Comparison of ENCODE assay signal across 8 mouse cellular contexts in genomic region chr6:134932486-134933206, GRCm38 (mm10). TPM values are rescaled to one million over a fixed set of nuclear protein-coding genes. Genes with fewer than 3 reads are reported as not detected.
A peak's percentile ranks its signal among the peaks of the same experiment; 100 is the strongest.
DNase-seq lines count a peak whose midpoint lies in the region; ATAC-seq and TF ChIP-seq lines count a peak whose summit lies in the region.

No protein-coding gene starts in this region.

- no peak overlapping the region for H3K27ac ChIP-seq in forebrain, embryonic 14.5 days (ENCODE audit: low read depth, low read length)
- H3K27ac ChIP-seq in forebrain, embryonic 11.5 days (ENCODE audit: low read depth, low read length): no peak overlapping the region
- H3K27ac ChIP-seq in kidney, postnatal 0 days: peak overlapping the region; percentile 37; the same call in 1 of the 2 replicates
- no peak overlapping the region for H3K27ac ChIP-seq in limb, embryonic 14.5 days (replicated peaks; ENCODE audit: low read depth, low read length)

- no peaks in the 10 kb centered on the region for H3K9me3 ChIP-seq in forebrain, embryonic 14.5 days (replicated peaks; ENCODE audit: control insufficient read depth, low read length)
- H3K9me3 ChIP-seq in forebrain, embryonic 11.5 days (ENCODE audit: control insufficient read depth, low read length): no peaks in the 10 kb centered on the region
- no peaks in the 10 kb centered on the region for H3K9me3 ChIP-seq in kidney, postnatal 0 days (replicated peaks; ENCODE audit: low read length)
- H3K9me3 ChIP-seq in limb, embryonic 14.5 days (ENCODE audit: control insufficient read depth, low read length): no peaks in the 10 kb centered on the region

- TF ChIP-seq POLR2A in limb, embryonic 14.5 days (IDR thresholded peaks at IDR 0.05; ENCODE audit: borderline replicate concordance, extremely low read depth, insufficient read depth, insufficient read length): no peak

- TF ChIP-seq CTCF in kidney, postnatal 0 days (IDR thresholded peaks at IDR 0.05; ENCODE audit: low read depth): no peak

- H3K4me1 ChIP-seq in forebrain, embryonic 14.5 days (ENCODE audit: control insufficient read depth, insufficient read depth, low read length): peaks cover 5% of the 10 kb centered on the region; the same call in 1 of the 2 replicates
- 0 out of 2 replicates have a peak, but pooled peaks cover 2% of the 10 kb centered on the region for H3K4me1 ChIP-seq in forebrain, embryonic 11.5 days (replicated peaks; ENCODE audit: control insufficient read depth, insufficient read depth, low read length)
- peaks cover 10% of the 10 kb centered on the region; the same call in 1 of the 2 replicates for H3K4me1 ChIP-seq in kidney, postnatal 0 days (replicated peaks; ENCODE audit: insufficient read depth, low read length)
- peaks cover 13% of the 10 kb centered on the region for H3K4me1 ChIP-seq in limb, embryonic 14.5 days (ENCODE audit: control insufficient read depth, insufficient read depth, low read length)

- H3K36me3 ChIP-seq in forebrain, embryonic 14.5 days (ENCODE audit: control insufficient read depth, insufficient read depth, low read length): no peaks in the 10 kb centered on the region
- no peaks in the 10 kb centered on the region for H3K36me3 ChIP-seq in forebrain, embryonic 11.5 days (ENCODE audit: control insufficient read depth, insufficient read depth, low read length)
- no peaks in the 10 kb centered on the region for H3K36me3 ChIP-seq in kidney, postnatal 0 days (ENCODE audit: insufficient read depth, low read length)
- no peaks in the 10 kb centered on the region for H3K36me3 ChIP-seq in limb, embryonic 14.5 days (ENCODE audit: control insufficient read depth, insufficient read depth, low read length)

- H3K4me2 ChIP-seq in forebrain, embryonic 14.5 days (ENCODE audit: low read length): peak overlapping the region; percentile 30
- H3K4me2 ChIP-seq in forebrain, embryonic 11.5 days (ENCODE audit: low read depth, low read length, severe bottlenecking): no peak overlapping the region
- peak overlapping the region; percentile 40 for H3K4me2 ChIP-seq in kidney, postnatal 0 days (ENCODE audit: low read length)
- no peak overlapping the region for H3K4me2 ChIP-seq in limb, embryonic 14.5 days (replicated peaks; ENCODE audit: low read depth, low read length, severe bottlenecking)

- 76% methylated on average over 12 of the region's 12 CpGs for WGBS in forebrain, embryonic 14.5 days
- WGBS in forebrain, embryonic 11.5 days: 84% methylated on average over 12 of the region's 12 CpGs
- 40% methylated on average over 12 of the region's 12 CpGs for WGBS in kidney, postnatal 0 days
- 75% methylated on average over 12 of the region's 12 CpGs for WGBS in limb, embryonic 14.5 days

- no peak for ATAC-seq in forebrain, embryonic 14.5 days
- no peak for ATAC-seq in forebrain, embryonic 11.5 days (replicated peaks; ENCODE audit: low FRiP score)
- no peak for ATAC-seq in kidney, postnatal 0 days (replicated peaks; ENCODE audit: low FRiP score, low read depth)
- no peak for ATAC-seq in limb, embryonic 14.5 days (ENCODE audit: low FRiP score, low read depth)

- no peak for DNase-seq in forebrain, embryonic 14.5 days (ENCODE audit: low spot score)
- DNase-seq in forebrain, embryonic 11.5 days (ENCODE audit: low spot score): no peak
- peak; percentile 58 for DNase-seq in kidney, postnatal 0 days (ENCODE audit: low spot score)
- no peak for DNase-seq in kidney, adult 11 months
- peak; percentile 46 for DNase-seq in CD4-positive helper T cell, adult 2 months (ENCODE audit: low read depth, low spot score)
- no peak for DNase-seq in limb, embryonic 14.5 days (ENCODE audit: low spot score)
- DNase-seq in urinary bladder, postnatal 4 days (ENCODE audit: low spot score in 2 of 2): no peak
- DNase-seq in layer of hippocampus, postnatal 10 days (ENCODE audit: low spot score in 2 of 2): no peak

- H3K27me3 ChIP-seq in forebrain, embryonic 14.5 days (replicated peaks; ENCODE audit: control insufficient read depth, insufficient read depth, low read length): no peaks in the 10 kb centered on the region
- no peaks in the 10 kb centered on the region for H3K27me3 ChIP-seq in forebrain, embryonic 11.5 days (ENCODE audit: control insufficient read depth, insufficient read depth, low read length)
- H3K27me3 ChIP-seq in kidney, postnatal 0 days (ENCODE audit: insufficient read depth, low read length): no peaks in the 10 kb centered on the region
- no peaks in the 10 kb centered on the region for H3K27me3 ChIP-seq in limb, embryonic 14.5 days (ENCODE audit: control insufficient read depth, insufficient read depth, low read length)

- H3K9ac ChIP-seq in forebrain, embryonic 14.5 days (ENCODE audit: low read length): peak overlapping the region; percentile 42; the same call in 1 of the 2 replicates
- no peak overlapping the region for H3K9ac ChIP-seq in forebrain, embryonic 11.5 days (ENCODE audit: low read length)
- peak overlapping the region; percentile 5; the same call in 1 of the 2 replicates for H3K9ac ChIP-seq in kidney, postnatal 0 days (ENCODE audit: low read depth, low read length)
- H3K9ac ChIP-seq in limb, embryonic 14.5 days (ENCODE audit: low read depth, low read length, severe bottlenecking): peak overlapping the region; percentile 18; the same call in 1 of the 2 replicates

- H3K4me3 ChIP-seq in forebrain, embryonic 14.5 days (ENCODE audit: low read depth, low read length): no peak overlapping the region
- H3K4me3 ChIP-seq in forebrain, embryonic 11.5 days (ENCODE audit: low read depth, low read length): no peak overlapping the region
- no peak overlapping the region for H3K4me3 ChIP-seq in kidney, postnatal 0 days (replicated peaks; ENCODE audit: low read depth, low read length)
- H3K4me3 ChIP-seq in limb, embryonic 14.5 days (replicated peaks; ENCODE audit: low read length): no peak overlapping the region

RNA-seq across cellular contexts. Expression of gene Cdkn1b, which starts 12.4 kb away (rescaled TPM):
- 58.8 and 63.3 TPM in 2 replicates for polyA plus RNA-seq in forebrain, embryonic 14.5 days (2014; fragmentation: Nextera tagmentation; extraction: Ambion mirVana)
- polyA plus RNA-seq in forebrain, embryonic 11.5 days (2014; fragmentation: Nextera tagmentation; extraction: Ambion mirVana): 26.2 and 27.3 TPM in 2 replicates
- 25.1 and 25.9 TPM in 2 replicates for polyA plus RNA-seq in kidney, postnatal 0 days (2015; fragmentation: Nextera tagmentation; extraction: Ambion mirVana)
- polyA plus RNA-seq in limb, embryonic 14.5 days (2012; rRNA removed): 29.8 and 30.3 TPM in 2 replicates
- 18.3 and 18.8 TPM in 2 replicates for polyA plus RNA-seq in limb, embryonic 14.5 days (2014; fragmentation: Nextera tagmentation; extraction: Ambion mirVana)
- total RNA-seq in layer of hippocampus, postnatal 10 days (2021): 10 to 100 TPM; 54.2 to 58.4 TPM

RNA-seq across cellular contexts. Expression of gene Gpr19, which starts 34.3 kb away (rescaled TPM):
- 42.4 and 46.2 TPM in 2 replicates for polyA plus RNA-seq in forebrain, embryonic 14.5 days (2014; fragmentation: Nextera tagmentation; extraction: Ambion mirVana)
- 31.2 and 33.8 TPM in 2 replicates for polyA plus RNA-seq in forebrain, embryonic 11.5 days (2014; fragmentation: Nextera tagmentation; extraction: Ambion mirVana)
- polyA plus RNA-seq in kidney, postnatal 0 days (2015; fragmentation: Nextera tagmentation; extraction: Ambion mirVana): 11.1 and 12.1 TPM in 2 replicates
- 8.9 and 11.5 TPM in 2 replicates for polyA plus RNA-seq in limb, embryonic 14.5 days (2012; rRNA removed)
- polyA plus RNA-seq in limb, embryonic 14.5 days (2014; fragmentation: Nextera tagmentation; extraction: Ambion mirVana): 7.5 and 7.9 TPM in 2 replicates
- total RNA-seq in layer of hippocampus, postnatal 10 days (2021): 10 to 100 TPM; 27.1 to 27.2 TPM

RNA-seq across cellular contexts. Expression of gene Apold1, which starts 48.9 kb away (rescaled TPM):
- polyA plus RNA-seq in forebrain, embryonic 14.5 days (2014; fragmentation: Nextera tagmentation; extraction: Ambion mirVana): 3.5 and 4.8 TPM in 2 replicates
- polyA plus RNA-seq in forebrain, embryonic 11.5 days (2014; fragmentation: Nextera tagmentation; extraction: Ambion mirVana): 3.0 and 3.1 TPM in 2 replicates
- polyA plus RNA-seq in kidney, postnatal 0 days (2015; fragmentation: Nextera tagmentation; extraction: Ambion mirVana): 4.4 and 4.5 TPM in 2 replicates
- polyA plus RNA-seq in limb, embryonic 14.5 days (2012; rRNA removed): 2.7 and 3.4 TPM in 2 replicates
- polyA plus RNA-seq in limb, embryonic 14.5 days (2014; fragmentation: Nextera tagmentation; extraction: Ambion mirVana): 4.8 and 4.9 TPM in 2 replicates
- total RNA-seq in layer of hippocampus, postnatal 10 days (2021): 1 to 10 TPM; 4.0 to 4.8 TPM

Comparison
In these comparisons a context has a peak if more than half of its experiments do, and no peak if none do; other contexts are left out.
1. DNase-seq: peak in kidney, postnatal 0 days (single experiment) and CD4-positive helper T cell, adult 2 months (single experiment); none in forebrain, embryonic 14.5 days (single experiment), forebrain, embryonic 11.5 days (single experiment), kidney, adult 11 months (single experiment), limb, embryonic 14.5 days (single experiment), urinary bladder, postnatal 4 days (0 of 2) and layer of hippocampus, postnatal 10 days (0 of 2).
2. H3K4me2 ChIP-seq: peak in forebrain, embryonic 14.5 days (single experiment) and kidney, postnatal 0 days (single experiment); none in forebrain, embryonic 11.5 days (single experiment) and limb, embryonic 14.5 days (single experiment).